Mouse (Mus musculus) ES-E14 (cell line): ENCODE measurements around the gene Htr1a.

ENCODE experiments used
- CHD2 ChIP-seq: IDR thresholded peaks from 2 replicates; pipeline ENCODE4 v1.6.1; 2014; ENCODE audit warnings: mild to moderate bottlenecking, low read depth, low read length, inconsistent platforms
- HCFC1 ChIP-seq: IDR thresholded peaks from 2 replicates; pipeline ENCODE4 v1.6.1; 2012; ENCODE audit warnings: low read length, inconsistent platforms, borderline replicate concordance; ENCODE audit not compliant: insufficient read depth
- MAFK ChIP-seq: IDR thresholded peaks from 2 replicates; pipeline ENCODE4 v1.6.1; 2014; ENCODE audit warnings: mild to moderate bottlenecking, low read depth, low read length, inconsistent platforms; ENCODE audit not compliant: insufficient read depth
- ZC3H11A ChIP-seq: IDR thresholded peaks from 2 replicates; pipeline ENCODE4 v1.6.1; 2012; ENCODE audit warnings: low read depth, mild to moderate bottlenecking, inconsistent platforms, low read length, borderline replicate concordance
- ZNF384 ChIP-seq: IDR thresholded peaks from 2 replicates; pipeline ENCODE4 v1.6.1; 2012; ENCODE audit warnings: low read depth, low read length, inconsistent platforms

DNA sequence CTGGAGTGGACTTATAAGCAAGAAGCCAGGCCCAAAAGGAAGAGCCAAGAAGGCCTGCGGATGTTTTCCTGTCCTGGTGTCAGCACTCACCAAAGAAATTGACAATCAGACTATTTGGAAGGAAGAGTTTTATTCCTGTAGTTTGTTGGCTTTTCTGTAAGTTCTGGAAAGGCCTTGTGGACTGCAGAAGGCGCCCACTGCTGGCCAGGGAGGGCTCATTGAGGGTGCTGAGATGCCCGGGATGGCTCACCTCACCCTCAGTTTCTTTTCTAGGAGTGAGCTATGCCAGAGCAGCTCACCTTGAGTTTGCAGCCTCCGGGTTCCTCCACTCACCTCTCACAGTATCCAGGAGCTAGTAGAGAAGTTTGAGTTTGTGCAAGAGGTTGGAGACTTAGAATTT is 2.8 kb downstream of the Htr1a start:
- no peak for TF ChIP-seq ZNF384
- no peak for TF ChIP-seq CHD2
- no peak for TF ChIP-seq MAFK
- no peak for TF ChIP-seq ZC3H11A
- no peak for TF ChIP-seq HCFC1
